Comparison of ENCODE assay signal across 7 mouse cellular contexts in genomic region chr10:119065133-119065817, GRCm38 (mm10).
A peak's percentile ranks its signal among the peaks of the same experiment; 100 is the strongest.
DNase-seq lines count a peak whose midpoint lies in the region; ATAC-seq and TF ChIP-seq lines count a peak whose summit lies in the region.

No protein-coding gene starts in this region.

- H3K27me3 ChIP-seq in forebrain, postnatal 0 days (ENCODE audit: insufficient read depth, low read length): no peaks in the 10 kb centered on the region
- H3K27me3 ChIP-seq in stomach, embryonic 14.5 days (ENCODE audit: control insufficient read depth, insufficient read depth, low read length): no peaks in the 10 kb centered on the region

- no peaks in the 10 kb centered on the region for H3K4me1 ChIP-seq in forebrain, postnatal 0 days (ENCODE audit: insufficient read depth)
- H3K4me1 ChIP-seq in stomach, embryonic 14.5 days (ENCODE audit: control insufficient read depth, insufficient read depth, low read length): 0 out of 2 replicates have a peak, but pooled peaks cover 3% of the 10 kb centered on the region

- TF ChIP-seq CTCF in forebrain, postnatal 0 days (IDR thresholded peaks at IDR 0.05; ENCODE audit: low read depth): no peak

- H3K4me2 ChIP-seq in forebrain, postnatal 0 days (ENCODE audit: low read depth): peak overlapping the region; percentile 35
- H3K4me2 ChIP-seq in stomach, embryonic 14.5 days (replicated peaks; ENCODE audit: low read depth, low read length): no peak overlapping the region

- no peak overlapping the region for H3K27ac ChIP-seq in forebrain, postnatal 0 days (ENCODE audit: low read depth, low read length)
- H3K27ac ChIP-seq in stomach, embryonic 14.5 days (ENCODE audit: low read length): no peak overlapping the region

- peak overlapping the region; percentile 14; the same call in 1 of the 2 replicates for H3K9ac ChIP-seq in forebrain, postnatal 0 days
- no peak overlapping the region for H3K9ac ChIP-seq in stomach, embryonic 14.5 days (replicated peaks; ENCODE audit: low read depth, low read length)

- peak; percentile 83 for ATAC-seq in forebrain, postnatal 0 days
- peak; percentile 61; the same call in 1 of the 2 replicates for ATAC-seq in megakaryocyte, adult 5-6 weeks (ENCODE audit: poor library complexity, severe bottlenecking)
- peak; percentile 87 for ATAC-seq in stomach, embryonic 14.5 days (ENCODE audit: insufficient number of reproducible peaks, insufficient read depth, low FRiP score, low read depth)

- DNase-seq in MN1 (ENCODE audit: low spot score): peak; percentile 62
- peak; percentile 82 for DNase-seq in adrenal gland, adult 8-10 months
- DNase-seq in forebrain, postnatal 0 days: peak; percentile 69
- peak; percentile 53 to 57 for DNase-seq in heart, postnatal 36 days
- peak; percentile 81 to 90 for DNase-seq in kidney, postnatal 36 days

- no peaks in the 10 kb centered on the region for H3K36me3 ChIP-seq in forebrain, postnatal 0 days (ENCODE audit: insufficient read depth)
- H3K36me3 ChIP-seq in stomach, embryonic 14.5 days (ENCODE audit: control insufficient read depth, insufficient read depth, low read length): no peaks in the 10 kb centered on the region

- H3K4me3 ChIP-seq in forebrain, postnatal 0 days (ENCODE audit: low read depth, low read length): peak overlapping the region; percentile 4
- no peak overlapping the region for H3K4me3 ChIP-seq in stomach, embryonic 14.5 days (ENCODE audit: low read depth, low read length)

- 23% methylated on average over 23 of the region's 23 CpGs for WGBS in forebrain, postnatal 0 days
- 44% methylated on average over 23 of the region's 23 CpGs for WGBS in stomach, embryonic 14.5 days

- H3K9me3 ChIP-seq in forebrain, postnatal 0 days (ENCODE audit: low read length): no peaks in the 10 kb centered on the region
- no peaks in the 10 kb centered on the region for H3K9me3 ChIP-seq in stomach, embryonic 14.5 days (ENCODE audit: control insufficient read depth, low read depth, low read length)

- intact Hi-C loops in heart, postnatal 36 days (cut with DNase I): loop anchor here (2.0 kb wide), 1 partner anchor 196 kb away; no protein-coding TSS in a partner anchor
